Mouse (Mus musculus): ENCODE results near the gene Samd13. TPM values are rescaled to one million over a fixed set of nuclear protein-coding genes. Genes with fewer than 3 reads are reported as not detected.

The Samd13 gene
- polyA plus RNA-seq, 1 experiment from 2014 or later, result not detected

DNA sequence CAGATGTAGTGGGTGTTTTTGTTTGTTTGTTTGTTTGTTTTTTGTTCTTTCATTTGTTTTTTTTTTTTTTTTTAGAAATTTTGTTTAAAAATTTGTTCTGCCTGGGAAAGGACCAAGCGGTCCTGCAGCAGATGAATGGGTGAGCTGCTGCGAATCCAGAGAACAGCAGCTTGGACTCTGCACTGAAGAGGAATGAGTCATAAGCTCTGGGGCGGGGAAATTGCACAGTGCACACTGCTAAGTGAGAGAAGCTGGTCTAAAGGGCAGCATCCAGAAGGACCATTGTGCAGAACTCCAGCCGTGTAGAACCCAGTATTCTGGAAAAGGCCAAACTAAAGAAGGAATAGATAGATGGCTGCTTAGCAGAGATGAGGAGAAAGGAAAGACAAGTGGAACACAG is 18.7 kb upstream of the Samd13 start:
- ChIA-PET POLR2A (interaction anchor here (0.6 to 0.7 kb wide), 3 partner anchors 19 to 140 kb away, joined by 3 to 10 read pairs (median 4); partner anchors contain the start of gene Samd13), CTCF (interaction anchor here (0.6 to 1.6 kb wide), 5 partner anchors 12 to 1041 kb away, joined by 3 to 4 read pairs (median 4); no protein-coding TSS in a partner anchor)
- in situ Hi-C loops (cut with MboI; ENCODE audit: low pct_unique_long_range_greater_than_20kb), result no loop called here
- no peaks in the 10 kb centered on the region for H3K27me3 ChIP-seq
- TF ChIP-seq CTCF (IDR thresholded peaks at IDR 0.05), result no peak
- ATAC-seq (no peak), DNase-seq (ENCODE audit: low read depth, low spot score) (no peak)

DNA sequence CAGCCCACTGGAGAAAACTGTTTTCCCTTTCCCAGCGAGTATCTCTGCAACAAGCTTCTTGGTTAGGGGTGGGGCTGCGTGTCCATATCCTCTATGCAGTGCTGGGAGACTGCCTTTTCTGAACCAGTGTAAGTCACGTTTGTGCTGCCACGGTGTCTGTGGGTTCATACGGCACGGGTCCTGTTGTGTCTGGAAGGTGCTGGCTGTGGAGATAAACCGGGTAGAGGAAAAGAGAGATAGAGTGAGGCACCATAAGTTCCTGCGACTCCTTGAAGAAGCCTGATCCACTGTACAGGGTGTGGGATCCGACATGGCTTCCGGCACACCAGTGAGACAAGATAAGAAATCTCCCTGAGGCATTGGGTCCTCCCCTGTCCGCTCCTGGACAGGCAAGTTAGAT is 14.7 kb upstream of the Samd13 start:
- CTCF ChIA-PET, result interaction anchor here (1.4 to 3.8 kb wide), 2 partner anchors 13 to 29 kb away, joined by 4 to 17 read pairs; partner anchors contain the start of gene Samd13
- DNase-seq (ENCODE audit: low read depth, low spot score), result no peak
- in situ Hi-C loops (cut with MboI; ENCODE audit: low pct_unique_long_range_greater_than_20kb), result no loop called here
- TF ChIP-seq CTCF (IDR thresholded peaks at IDR 0.05), result no peak
- POLR2A ChIA-PET, result no interaction called here
- no peak for ATAC-seq
- no peaks in the 10 kb centered on the region for H3K27me3 ChIP-seq

DNA sequence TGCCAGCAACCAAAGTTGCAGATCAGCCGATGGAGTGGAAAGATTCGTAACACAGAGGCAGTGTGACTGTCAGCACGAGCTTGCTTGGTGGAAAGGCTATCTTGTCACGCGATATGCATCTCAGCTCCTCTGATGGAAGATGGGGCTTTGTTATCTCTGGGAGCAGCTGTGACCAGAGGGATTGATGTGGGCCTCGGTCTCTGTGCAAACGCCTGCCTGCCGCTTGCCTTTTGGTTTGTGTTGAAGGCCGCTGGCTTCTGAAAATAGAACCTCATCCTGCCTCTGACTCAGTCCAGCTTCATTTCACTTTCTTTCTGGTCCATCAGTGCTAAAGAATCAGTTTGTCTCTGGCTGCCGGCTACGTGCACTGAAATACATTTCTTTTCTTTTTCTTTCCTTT is 13.6 kb upstream of the Samd13 start:
- DNase-seq (ENCODE audit: low read depth, low spot score), result no peak
- POLR2A ChIA-PET, result interaction anchor here (0.7 kb wide), 1 partner anchor 82 kb away, joined by 3 read pairs; no protein-coding TSS in a partner anchor
- CTCF ChIA-PET, result interaction anchor here (1.1 to 3.8 kb wide), 3 partner anchors 12 to 57 kb away, joined by 3 to 17 read pairs (median 4); partner anchors contain the start of gene Samd13
- no peak for ATAC-seq
- TF ChIP-seq CTCF (IDR thresholded peaks at IDR 0.05), result no peak
- in situ Hi-C loops (cut with MboI; ENCODE audit: low pct_unique_long_range_greater_than_20kb), result no loop called here
- no peaks in the 10 kb centered on the region for H3K27me3 ChIP-seq

DNA sequence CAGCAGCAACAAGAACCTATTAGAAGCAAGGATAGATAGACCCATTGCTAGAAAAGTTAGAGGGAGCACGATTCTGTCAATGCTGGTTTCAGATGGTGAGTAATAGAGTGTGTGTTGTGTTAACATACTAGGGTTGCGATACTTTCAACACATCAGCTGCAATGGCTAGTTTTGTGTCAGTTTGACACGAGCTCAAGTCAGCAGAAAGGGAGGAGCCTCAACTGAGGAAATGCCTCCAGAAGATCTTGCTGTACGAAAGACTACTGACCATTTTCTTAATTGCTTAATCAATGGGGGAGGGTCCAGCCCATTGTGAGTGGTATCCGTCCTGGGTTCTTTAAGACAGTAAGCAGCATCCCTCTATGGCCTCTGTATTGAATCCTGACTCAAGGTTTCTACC is 7.2 kb upstream of the Samd13 start:
- in situ Hi-C loops (cut with MboI; ENCODE audit: low pct_unique_long_range_greater_than_20kb), result no loop called here

DNA sequence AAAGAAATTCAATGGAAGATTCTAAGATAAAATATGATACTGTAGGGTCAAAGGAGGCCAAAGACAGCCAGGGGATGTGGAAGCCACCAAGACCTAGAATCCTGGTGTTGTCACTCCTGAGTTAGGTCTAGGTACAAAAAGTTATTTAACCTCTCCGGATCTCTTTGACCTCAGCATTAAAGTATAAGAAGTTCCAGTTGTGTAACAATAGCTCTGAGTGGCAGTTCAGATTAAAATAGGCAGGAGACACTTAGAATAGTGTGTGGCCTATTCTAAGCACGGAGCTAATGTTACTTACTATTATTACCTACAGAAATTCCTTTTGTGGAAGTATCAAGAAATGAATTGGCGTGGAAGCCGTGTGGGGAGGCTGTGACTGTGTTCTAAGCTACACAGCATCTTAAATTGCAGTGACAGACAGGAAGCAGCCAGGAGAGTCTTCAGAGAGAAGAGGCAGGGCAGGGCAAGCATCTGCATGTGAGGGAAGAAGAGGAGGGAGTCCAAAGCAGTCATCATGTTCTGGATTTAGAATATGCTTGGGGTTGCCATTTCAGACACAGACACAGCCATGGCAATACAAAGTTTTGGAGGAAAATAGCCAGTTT is 1.8 kb upstream of the Samd13 start:
- POLR2A ChIA-PET, result interaction anchor here (0.6 kb wide), 1 partner anchor 231 kb away, joined by 5 read pairs; no protein-coding TSS in a partner anchor
- no peaks in the 10 kb centered on the region for H3K27me3 ChIP-seq
- no peak for DNase-seq (ENCODE audit: low read depth, low spot score)

More for the DNA sequence above, 7.2 kb upstream of the Samd13 start:
- H3K27me3 ChIP-seq, result no peaks in the 10 kb centered on the region
- no peak for DNase-seq (ENCODE audit: low read depth, low spot score)
- ChIA-PET POLR2A (no interaction called here), CTCF (interaction anchor here (1.0 to 1.1 kb wide), 3 partner anchors 12 to 20 kb away, joined by 3 to 4 read pairs (median 3); no protein-coding TSS in a partner anchor)
- no peak for ATAC-seq
- no peak for TF ChIP-seq CTCF (IDR thresholded peaks at IDR 0.05)

DNA sequence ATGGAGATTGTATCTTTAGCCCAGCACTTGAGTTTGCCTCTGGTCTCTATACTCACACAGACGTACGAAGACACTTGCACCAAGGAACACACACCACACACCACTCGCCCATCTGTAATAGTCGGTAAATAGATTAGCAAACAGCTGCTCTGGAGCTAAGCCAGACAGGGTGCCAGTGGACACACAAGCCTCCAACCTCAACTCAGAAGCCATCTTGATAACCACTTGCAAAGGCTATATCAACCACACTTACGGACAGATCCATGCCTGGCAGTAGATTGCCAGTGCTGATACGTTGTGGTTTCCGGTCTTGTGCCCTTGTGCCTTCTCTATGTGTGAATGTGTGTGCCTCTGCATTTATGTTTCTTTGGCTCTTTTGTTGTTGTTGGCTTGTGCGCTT is 1.0 kb upstream of the Samd13 start:
- no peaks in the 10 kb centered on the region for H3K27me3 ChIP-seq
- DNase-seq (ENCODE audit: low read depth, low spot score) (no peak), ATAC-seq (no peak)
- no peak for TF ChIP-seq CTCF (IDR thresholded peaks at IDR 0.05)
- in situ Hi-C loops (cut with MboI; ENCODE audit: low pct_unique_long_range_greater_than_20kb), result no loop called here
- POLR2A ChIA-PET, result interaction anchor here (0.5 kb wide), 1 partner anchor 16 kb away, joined by 4 read pairs; no protein-coding TSS in a partner anchor
- CTCF ChIA-PET, result interaction anchor here (1.0 to 4.1 kb wide), 5 partner anchors 12 to 91 kb away, joined by 3 to 17 read pairs (median 3); no protein-coding TSS in a partner anchor

More for the DNA sequence above, 1.8 kb upstream of the Samd13 start:
- in situ Hi-C loops (cut with MboI; ENCODE audit: low pct_unique_long_range_greater_than_20kb), result no loop called here
- no peak for ATAC-seq
- CTCF ChIA-PET, result interaction anchor here (1.0 to 4.1 kb wide), 4 partner anchors 11 to 25 kb away, joined by 3 to 17 read pairs (median 3); no protein-coding TSS in a partner anchor
- TF ChIP-seq CTCF (IDR thresholded peaks at IDR 0.05), result no peak

DNA sequence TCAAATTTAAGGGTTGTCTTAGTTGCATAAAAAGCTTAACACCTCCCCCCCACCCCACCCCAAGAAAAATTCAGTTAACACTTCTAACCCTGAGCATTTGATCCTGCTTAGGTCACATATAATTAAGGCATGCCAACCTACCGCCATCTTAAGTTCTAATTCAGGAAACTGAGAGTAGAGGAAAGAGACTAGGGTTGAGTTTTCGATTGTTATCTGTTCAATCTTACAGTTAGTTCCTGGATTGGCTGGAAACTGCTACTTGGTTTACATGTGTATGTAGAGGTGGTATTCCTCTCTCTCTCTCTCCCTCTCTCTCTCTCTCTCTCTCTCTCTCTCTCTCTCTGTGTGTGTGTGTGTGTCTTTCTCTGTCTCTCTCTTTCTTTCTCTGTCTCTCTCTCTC is 2.3 kb downstream of the Samd13 start:
- in situ Hi-C loops (cut with MboI; ENCODE audit: low pct_unique_long_range_greater_than_20kb), result no loop called here
- ChIA-PET POLR2A (no interaction called here), CTCF (interaction anchor here (1.1 to 1.6 kb wide), 2 partner anchors 15 to 22 kb away, joined by 3 to 4 read pairs; no protein-coding TSS in a partner anchor)
- no peak for TF ChIP-seq CTCF (IDR thresholded peaks at IDR 0.05)
- DNase-seq (ENCODE audit: low read depth, low spot score) (no peak), ATAC-seq (no peak)
- no peaks in the 10 kb centered on the region for H3K27me3 ChIP-seq

DNA sequence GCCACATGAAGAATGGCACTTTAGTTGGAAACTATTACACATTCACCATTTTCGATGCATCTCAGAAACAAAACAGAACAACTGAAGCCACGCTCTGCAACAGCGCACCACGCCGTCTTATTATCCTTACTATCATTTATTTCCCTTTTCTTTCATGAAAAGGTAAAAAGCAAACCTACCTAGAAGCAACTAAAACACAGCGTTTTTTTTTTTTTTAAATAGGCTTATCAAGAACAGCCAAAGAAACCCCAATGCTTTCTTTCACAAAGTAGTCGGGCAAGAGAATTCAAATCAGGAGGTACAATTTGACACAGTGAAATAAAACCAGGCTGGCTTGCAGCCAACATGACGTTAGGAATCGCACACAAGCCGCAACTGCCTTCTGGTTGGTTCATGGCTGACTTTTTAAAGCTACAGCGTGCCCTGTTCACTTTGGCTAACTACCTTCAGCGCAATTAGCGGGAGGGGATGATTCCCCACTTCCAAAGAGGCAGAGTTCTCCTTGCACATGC is 3.2 kb downstream of the Samd13 start:
- H3K27me3 ChIP-seq, result no peaks in the 10 kb centered on the region
- ChIA-PET POLR2A (interaction anchor here (0.7 kb wide), 2 partner anchors 84 to 110 kb away, joined by 4 to 5 read pairs; no protein-coding TSS in a partner anchor), CTCF (interaction anchor here (1.1 to 1.6 kb wide), 2 partner anchors 16 to 21 kb away, joined by 3 to 4 read pairs; no protein-coding TSS in a partner anchor)
- no peak for DNase-seq (ENCODE audit: low read depth, low spot score)
- in situ Hi-C loops (cut with MboI; ENCODE audit: low pct_unique_long_range_greater_than_20kb), result no loop called here
- no peak for TF ChIP-seq CTCF (IDR thresholded peaks at IDR 0.05)
- no peak for ATAC-seq

DNA sequence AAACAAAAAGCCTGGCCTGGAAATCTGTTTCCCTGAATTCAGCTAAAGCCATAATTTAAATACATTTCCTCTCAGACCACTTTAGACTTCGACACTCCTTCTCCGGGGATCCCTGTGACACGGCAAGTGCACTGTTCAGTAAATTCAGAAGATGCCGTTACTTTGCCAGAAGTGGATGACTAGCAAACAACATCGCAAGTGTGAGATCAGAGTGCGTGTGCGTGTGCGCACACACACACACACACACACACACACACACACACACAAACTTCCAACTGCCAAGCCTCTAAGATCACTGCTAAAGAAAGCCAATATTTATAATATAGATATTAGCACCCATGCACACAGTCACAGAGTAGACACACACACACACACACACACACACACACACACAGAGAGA is 3.7 kb downstream of the Samd13 start:
- POLR2A ChIA-PET, result interaction anchor here (0.7 kb wide), 2 partner anchors 42 to 170 kb away, joined by 4 to 6 read pairs; no protein-coding TSS in a partner anchor
- in situ Hi-C loops (cut with MboI; ENCODE audit: low pct_unique_long_range_greater_than_20kb), result no loop called here

DNA sequence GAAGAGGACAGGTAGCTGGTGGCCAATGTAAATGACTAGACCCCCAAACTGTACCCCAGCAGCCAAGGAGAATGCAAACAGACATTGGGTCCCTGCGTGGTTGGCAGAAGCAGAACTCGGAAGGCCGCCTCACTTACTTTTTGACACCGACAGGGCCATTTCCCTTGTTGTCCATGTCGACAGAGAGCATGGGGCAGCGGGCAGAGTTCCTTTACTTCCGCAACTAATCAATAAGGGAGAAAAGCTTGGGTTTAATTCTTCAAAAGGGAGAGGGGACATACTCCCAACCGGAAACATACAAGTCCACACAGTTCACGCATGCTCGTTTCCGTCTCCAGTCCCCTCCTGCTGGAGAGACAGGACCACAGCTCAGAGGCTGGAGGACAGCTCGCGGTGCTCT is 4.8 kb downstream of the Samd13 start:
- no peaks in the 10 kb centered on the region for H3K27me3 ChIP-seq
- ChIA-PET CTCF (interaction anchor here (0.8 to 1.0 kb wide), 2 partner anchors 10 to 23 kb away, joined by 3 to 4 read pairs; no protein-coding TSS in a partner anchor), POLR2A (no interaction called here)
- no peak for TF ChIP-seq CTCF (IDR thresholded peaks at IDR 0.05)
- no peak for ATAC-seq
- no peak for DNase-seq (ENCODE audit: low read depth, low spot score)
- in situ Hi-C loops (cut with MboI; ENCODE audit: low pct_unique_long_range_greater_than_20kb), result no loop called here

More for the DNA sequence above, 3.7 kb downstream of the Samd13 start:
- no peaks in the 10 kb centered on the region for H3K27me3 ChIP-seq
- ATAC-seq, result no peak
- no peak for TF ChIP-seq CTCF (IDR thresholded peaks at IDR 0.05)
- CTCF ChIA-PET, result interaction anchor here (1.6 kb wide), 1 partner anchor 17 kb away, joined by 4 read pairs; no protein-coding TSS in a partner anchor
- no peak for DNase-seq (ENCODE audit: low read depth, low spot score)

All from Patski (cell line).